Mouse (Mus musculus) layer of hippocampus, adult 9-11 months (tissue): ENCODE data around the gene Numb.
"Not testable (repeated sequence)": the region's sequence is repeated elsewhere in the genome, so short reads cannot be mapped to it uniquely, and the experiment has no call there.

Experiments used
- DNase-seq: peaks from one replicate; pipeline ENCODE4 v3.0.0; 2022

Gene Numb

DNA sequence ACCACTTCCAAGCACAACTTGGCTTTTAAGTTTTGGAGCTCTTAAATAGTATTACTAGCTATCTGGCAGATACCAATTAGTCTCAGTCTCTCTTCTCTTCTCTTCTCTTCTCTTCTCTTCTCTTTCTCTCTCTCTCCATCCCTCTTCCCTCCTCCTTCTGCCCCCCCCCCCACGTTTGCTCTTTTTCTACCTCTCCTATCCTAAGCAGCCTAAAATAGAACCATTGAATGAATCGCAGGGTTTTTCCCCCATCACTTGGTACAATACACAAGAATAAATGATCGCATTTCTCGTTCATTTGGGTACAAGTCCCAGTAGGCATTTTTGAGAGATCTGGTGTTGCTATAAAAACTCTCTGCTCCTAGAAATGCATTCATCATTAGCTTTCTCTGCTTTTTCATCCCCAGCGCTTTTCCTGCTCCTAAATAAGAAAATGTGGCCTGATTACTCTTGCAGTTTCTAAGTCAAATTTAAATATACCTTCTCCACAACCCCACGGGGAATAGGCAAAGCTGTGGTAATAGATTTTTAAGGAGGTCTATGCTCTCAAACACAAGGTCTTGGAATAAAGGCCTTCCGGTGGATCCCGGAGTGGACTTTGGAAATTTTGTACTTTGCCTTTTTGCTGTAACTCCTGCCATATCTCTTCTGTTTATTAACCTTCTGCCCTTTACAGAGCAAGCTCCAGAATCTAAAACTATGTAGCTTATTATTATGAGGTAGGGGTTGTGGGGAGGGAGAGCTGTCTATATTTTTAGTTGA, 1.2 kb upstream of the Numb start:
- no peak for DNase-seq

- DNase-seq: no peak
Measured at GRCm38 (mm10) chr12:83920721-83921441, 853 bp downstream of the Numb start.

DNA sequence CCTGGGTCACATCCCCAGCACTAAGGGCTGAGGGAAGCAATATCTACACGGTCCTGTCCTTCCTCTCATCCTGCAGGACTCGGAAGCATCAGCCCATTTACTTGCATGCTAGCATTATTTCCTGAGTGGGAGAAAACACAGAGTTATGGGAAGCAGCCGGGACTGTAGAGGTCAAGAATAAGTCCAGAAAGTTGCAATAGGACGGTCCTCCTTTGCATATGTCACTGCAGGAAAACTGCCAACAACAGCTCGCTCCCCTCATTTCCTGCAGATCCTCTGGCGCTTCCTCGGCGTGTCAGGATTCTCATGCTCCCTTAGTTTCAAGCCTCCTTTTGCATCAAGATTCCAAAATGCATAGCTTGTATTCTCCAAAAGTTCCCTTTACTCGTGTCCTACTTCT, 4.8 kb downstream of the Numb start:
- no peak for DNase-seq

GRCm38 (mm10) chr12:83914797-83915196, 6.9 kb downstream of the Numb start:
- no peak for DNase-seq

DNA sequence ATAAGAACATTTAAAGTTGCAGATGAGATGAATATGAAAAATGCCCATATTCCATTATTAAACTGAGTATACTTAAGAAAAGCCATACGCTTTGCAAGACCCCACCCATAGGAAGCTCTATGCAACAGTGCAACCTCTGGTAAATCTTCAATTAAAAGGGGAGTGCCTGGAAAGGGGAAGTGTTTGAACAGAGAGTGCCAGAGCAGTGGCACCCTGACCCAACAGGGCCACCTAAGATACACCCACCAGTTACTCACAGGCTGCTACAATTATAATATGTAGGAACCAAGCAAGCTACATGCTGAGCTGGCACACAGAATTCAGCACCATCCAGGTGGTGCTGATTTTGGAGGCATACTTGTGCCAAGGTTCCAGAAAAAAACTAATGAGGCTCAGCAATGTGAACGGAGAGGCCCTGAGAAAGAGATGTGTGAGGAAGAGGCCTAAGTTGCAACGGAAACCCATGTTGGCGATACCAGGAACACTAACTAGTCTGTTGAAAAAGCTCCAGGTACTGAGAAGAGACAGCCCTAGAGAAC, 7.5 kb downstream of the Numb start:
- DNase-seq: no peak

GRCm38 (mm10) chr12:83910451-83910850, 11.3 kb downstream of the Numb start:
- no peak for DNase-seq

- DNase-seq: no peak
Measured at GRCm38 (mm10) chr12:83892926-83893325, 28.8 kb downstream of the Numb start.

DNA sequence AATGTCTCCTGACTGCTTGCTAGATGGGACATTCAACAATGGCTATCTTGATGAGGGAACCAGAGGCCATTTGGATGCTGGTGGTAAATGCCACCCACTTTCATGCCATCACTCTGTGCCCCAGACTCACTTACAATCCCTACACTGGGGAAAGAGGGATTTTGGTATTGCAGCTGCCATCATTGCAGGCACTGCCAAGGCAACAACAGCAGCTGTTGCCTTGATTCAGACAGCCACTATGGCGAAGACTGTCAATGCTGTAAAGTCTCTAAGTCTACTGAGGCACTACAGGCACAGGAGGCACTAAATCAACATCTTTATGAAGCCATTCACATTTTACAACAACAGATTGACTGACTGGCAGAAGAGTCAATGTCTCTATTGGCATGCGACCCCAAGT, 30.5 kb downstream of the Numb start:
- no peak for DNase-seq

GRCm38 (mm10) chr12:83889128-83889527, 32.6 kb downstream of the Numb start:
- DNase-seq: no peak

GRCm38 (mm10) chr12:83885516-83886285, 36.0 kb downstream of the Numb start:
- DNase-seq: no peak

DNA sequence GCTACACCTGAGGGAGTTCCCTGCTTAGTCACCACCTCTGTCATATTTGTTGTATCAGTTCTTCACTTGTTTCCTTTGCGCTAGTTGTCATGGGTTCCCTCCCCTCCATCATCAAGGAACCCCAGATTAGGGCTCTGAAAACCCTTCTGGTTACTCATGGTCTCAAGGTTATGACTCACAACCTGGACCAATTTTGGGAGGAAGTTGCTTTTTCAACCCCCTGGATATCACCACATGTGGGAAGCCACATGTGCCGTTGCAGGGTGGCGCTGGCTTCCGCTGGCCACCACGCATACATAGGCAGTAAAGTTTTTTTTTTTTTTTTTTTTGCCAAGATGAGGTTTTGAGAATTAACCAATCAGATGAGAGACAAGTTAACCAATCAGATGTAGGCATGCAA, 36.7 kb downstream of the Numb start:
- not testable (repeated sequence) for DNase-seq

- no peak for DNase-seq
Measured at GRCm38 (mm10) chr12:83882503-83882902, 39.2 kb downstream of the Numb start.

DNA sequence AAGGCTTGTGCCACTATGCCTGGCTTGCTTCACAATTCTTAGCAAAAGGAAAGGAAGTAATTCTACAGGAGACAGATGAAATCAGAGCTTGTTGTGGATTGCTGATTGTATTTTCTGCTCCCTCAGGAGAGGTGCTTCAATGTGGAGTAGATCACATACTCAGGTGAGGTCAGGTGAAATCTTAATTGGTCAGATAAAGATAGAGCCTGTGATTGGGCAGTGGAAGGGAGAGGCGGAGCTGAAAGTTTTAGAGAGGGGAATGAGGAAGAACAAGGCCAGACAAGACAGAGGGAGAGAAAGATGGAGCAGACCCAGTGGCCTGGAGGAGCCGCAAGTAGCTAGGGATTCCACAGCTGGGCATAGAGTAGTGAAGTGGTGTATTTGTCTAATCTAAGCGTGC, 39.6 kb downstream of the Numb start:
- DNase-seq: no peak

- DNase-seq: no peak
Measured at GRCm38 (mm10) chr12:83880913-83881312, 40.8 kb downstream of the Numb start.

DNA sequence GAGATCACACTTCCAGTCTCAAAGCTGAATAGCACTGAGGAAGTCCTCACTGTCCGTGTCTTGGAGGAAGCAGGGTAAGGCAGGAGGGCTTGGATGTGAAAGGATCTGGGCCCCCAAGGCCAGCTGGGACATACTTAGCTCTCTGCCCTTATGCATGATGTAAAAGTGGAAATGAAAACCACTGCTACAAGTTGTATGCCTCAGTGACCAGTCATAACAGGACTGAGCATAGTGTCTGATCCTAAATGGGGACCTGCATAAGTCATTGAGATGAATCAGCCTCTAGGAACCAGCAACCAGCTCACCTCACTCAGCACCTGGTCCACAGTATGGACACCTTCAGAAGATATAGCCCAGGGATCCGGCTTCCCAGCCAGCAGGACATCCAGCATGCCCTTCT, 46.6 kb downstream of the Numb start:
- no peak for DNase-seq

GRCm38 (mm10) chr12:83874597-83874996, 47.1 kb downstream of the Numb start:
- DNase-seq: peak; percentile 81

GRCm38 (mm10) chr12:83864501-83864900, 57.2 kb downstream of the Numb start:
- no peak for DNase-seq

GRCm38 (mm10) chr12:83861880-83862279, 59.9 kb downstream of the Numb start:
- no peak for DNase-seq

- no peak for DNase-seq
Measured at GRCm38 (mm10) chr12:83860688-83861087, 61.0 kb downstream of the Numb start.

- DNase-seq: no peak
Measured at GRCm38 (mm10) chr12:83858052-83858451, 63.7 kb downstream of the Numb start.

DNA sequence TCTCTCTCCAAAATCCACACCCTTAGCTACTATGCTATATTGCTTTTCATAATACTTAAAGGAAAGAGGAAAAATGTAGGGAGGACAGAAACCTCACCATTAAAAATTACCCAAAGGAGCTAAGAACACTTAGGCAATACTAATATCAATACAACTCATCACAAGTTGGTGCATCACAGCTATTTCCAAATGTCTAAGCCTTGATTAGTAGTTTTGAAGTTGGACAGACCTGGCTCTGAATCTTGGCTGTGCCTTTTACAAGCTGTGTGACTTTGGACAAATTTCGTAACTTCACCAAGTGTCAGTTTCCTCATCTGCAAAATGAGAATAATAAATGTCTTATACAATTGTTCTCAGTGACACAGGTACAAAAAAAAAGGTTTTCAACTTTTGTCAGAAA, 66.5 kb downstream of the Numb start:
- no peak for DNase-seq

- no peak for DNase-seq
Measured at GRCm38 (mm10) chr12:83854281-83854680, 67.5 kb downstream of the Numb start.

DNA sequence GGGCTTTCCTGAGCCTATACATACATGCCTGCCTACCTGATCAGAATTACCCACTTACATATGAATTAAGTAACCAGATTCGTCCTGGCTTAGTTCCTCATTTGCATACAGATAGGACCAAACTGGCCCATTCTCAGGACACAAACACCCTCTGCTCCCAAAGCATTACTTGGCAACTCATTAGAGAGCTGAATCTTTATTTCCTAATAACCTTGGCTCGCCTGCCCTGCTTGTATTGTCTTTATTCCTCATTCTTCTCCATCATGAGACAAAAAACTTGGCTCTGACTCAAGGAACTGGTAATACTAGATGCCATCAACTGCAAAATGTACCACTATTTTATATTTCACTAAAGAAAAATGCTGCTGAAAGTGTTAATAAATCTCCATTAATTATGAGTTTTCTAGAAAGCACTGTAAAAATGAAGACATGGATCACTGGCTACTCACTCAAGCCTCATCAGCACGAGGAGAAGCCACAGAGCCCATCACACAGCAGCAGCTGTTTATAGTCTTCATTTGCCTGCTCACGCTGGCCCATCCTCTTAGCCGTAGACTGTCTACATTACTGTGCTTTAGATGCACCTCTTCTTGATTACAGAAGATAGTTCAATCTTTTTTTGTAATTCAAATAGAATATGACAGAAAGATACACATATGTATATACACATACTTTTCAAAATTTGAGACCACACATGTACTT, 69.1 kb downstream of the Numb start:
- no peak for DNase-seq
